Mouse (Mus musculus) liver, adult 2 months (tissue): ENCODE measurements around the gene Mutyh.

Experiments
- CTCF ChIP-seq: fragments of 200-500 bp; IDR thresholded peaks from 2 replicates; pipeline ENCODE4 v1.5.1; 2011; ENCODE audit warnings: low read depth, low read length, control low read depth
- POLR2A ChIP-seq: fragments of 200-500 bp; IDR thresholded peaks from 2 replicates; pipeline ENCODE4 v1.6.1; 2011; ENCODE audit warnings: low read length, control low read depth; ENCODE audit not compliant: insufficient read depth; ENCODE audit errors: extremely low read depth

- TF ChIP-seq CTCF (no peak), POLR2A (no peak)
These were observed 39.0 kb upstream of the Mutyh start for GRCm38 (mm10) chr4:116768510-116768909.
